Mouse (Mus musculus) gastrocnemius, postnatal 10 days (tissue): ENCODE data around the gene Fam205a4. TPM values are rescaled to one million over a fixed set of nuclear protein-coding genes. Genes with fewer than 3 reads are reported as not detected.
"Not testable (repeated sequence)": the region's sequence is repeated elsewhere in the genome, so short reads cannot be mapped to it uniquely, and the experiment has no call there.

Experiments used
- DNase-seq: peaks from one replicate; pipeline ENCODE4 v3.0.0; 2021; ENCODE audit warnings: mixed read lengths
- long read RNA-seq, 2 experiments: library from polyadenylated mRNA; stranded (forward); transcript quantifications; one replicate each; pipeline ENCODE4 v2.0.0; 2021
- total RNA-seq, 2 experiments: library from RNA; stranded (reverse); gene quantifications; 2 replicates each; pipeline ENCODE4 v1.2.3; 2021

Fam205a4 gene
- total RNA-seq = under 1 TPM; 0.14 to 0.16 TPM
- long read RNA-seq, experiment 1 = 0 reads
- long read RNA-seq, experiment 2 = 0 reads

GRCm38 (mm10) chr4:41965758-41966157 is at the start of gene Fam205a4:
TSS of gene Fam205a4 (plus strand) at chr4:41966058.
- DNase-seq = not testable (repeated sequence)

GRCm38 (mm10) chr4:41941272-41941671 is 24.6 kb upstream of the Fam205a4 start, which contains the start of gene Gm20878:
TSS of gene Gm20878 (plus strand) at chr4:41941572.
- DNase-seq = not testable (repeated sequence)

Other genes with a start within 250 kb of the Fam205a4 start
- 10 to 100 TPM; 44.3 to 57.6 TPM for gene Dctn3, start 242.9 kb upstream of the Fam205a4 start, total RNA-seq
- gene Arid3c, start 234.9 kb upstream of the Fam205a4 start, total RNA-seq = not detected
- gene Galt, start 210.8 kb upstream of the Fam205a4 start, total RNA-seq = 10 to 100 TPM; 25.2 to 28.1 TPM
- gene Sigmar1, start 209.9 kb upstream of the Fam205a4 start, total RNA-seq = 10 to 100 TPM; 15.4 to 17.9 TPM
- gene Ccl27a, start 191.8 kb upstream of the Fam205a4 start, total RNA-seq = 10 to 100 TPM; 25.5 to 33.1 TPM
- gene Gm21541, start 62.4 kb upstream of the Fam205a4 start, total RNA-seq = not detected
- gene Gm20878, start 24.5 kb upstream of the Fam205a4 start, total RNA-seq = 1 to 10 TPM; 1.0 to 1.8 TPM
- under 1 TPM in 1 of 2 experiments, not detected in 1; 0.18 TPM for gene Gm21093, start 68.7 kb downstream of the Fam205a4 start, total RNA-seq
- gene Gm3893, start 125.1 kb downstream of the Fam205a4 start, total RNA-seq = not detected
- gene Gm13304, start 148.8 kb downstream of the Fam205a4 start, total RNA-seq = 1 to 10 TPM; 7.2 to 8.4 TPM
- 1 to 10 TPM; 1.6 to 2.0 TPM for gene Gm13306, start 187.4 kb downstream of the Fam205a4 start, total RNA-seq
- gene Gm13305, start 202.5 kb downstream of the Fam205a4 start, total RNA-seq = 1 to 10 TPM in 1 of 2 experiments, not detected in 1; 2.1 TPM